Mouse (Mus musculus) heart, postnatal 0 days (tissue): ENCODE results near the gene Vil1.

Experiments
- CTCF ChIP-seq: IDR thresholded peaks from 2 replicates; pipeline ENCODE4 v1.5.1; 2016; ENCODE audit warnings: antibody characterized with exemption, control low read depth, low read depth
- EP300 ChIP-seq: IDR thresholded peaks from 2 replicates; pipeline ENCODE4 v1.6.1; 2016; ENCODE audit warnings: antibody characterized with exemption, low read depth

GRCm38 (mm10) chr1:74412711-74413110, 3.5 kb downstream of the Vil1 start:
- TF ChIP-seq CTCF (no peak), EP300 (no peak)
